Mouse (Mus musculus) heart, embryonic 15.5 days (tissue): ENCODE data around the gene Per1. TPM values are rescaled to one million over a fixed set of nuclear protein-coding genes. Genes with fewer than 3 reads are reported as not detected.
A peak's percentile ranks its signal among the peaks of the same experiment; 100 is the strongest.

Experiments
- ATAC-seq: fragments of 200-750 bp; cut with Nextera tagmentation; replicated peaks from 2 replicates; pipeline ENCODE4 v1.8.0; 2017; ENCODE audit warnings: low read depth, moderate TSS enrichment; ENCODE audit not compliant: insufficient number of reproducible peaks, insufficient read depth, low FRiP score
- H3K27ac ChIP-seq: fragments of 300-500 bp; sonication (generic); 2 replicates; pipeline ENCODE4 v1.5.1; 2015; ENCODE audit warnings: mild to moderate bottlenecking, inconsistent platforms
- H3K27me3 ChIP-seq: fragments of 300-500 bp; sonication (generic); 2 replicates; pipeline ENCODE4 v1.6.1; 2015; ENCODE audit warnings: inconsistent platforms
- H3K36me3 ChIP-seq: fragments of 300-500 bp; sonication (generic); 2 replicates; pipeline ENCODE4 v1.6.1; 2015; ENCODE audit warnings: mild to moderate bottlenecking, inconsistent platforms
- H3K4me1 ChIP-seq: fragments of 300-500 bp; sonication (generic); replicated peaks from 2 replicates; pipeline ENCODE4 v1.6.1; 2015; ENCODE audit warnings: inconsistent platforms
- H3K4me2 ChIP-seq: fragments of 300-500 bp; sonication (generic); 2 replicates; pipeline ENCODE4 v1.6.1; 2015; ENCODE audit warnings: inconsistent platforms, mild to moderate bottlenecking, moderate library complexity
- H3K4me3 ChIP-seq: fragments of 300-500 bp; sonication (generic); 2 replicates; pipeline ENCODE4 v1.5.1; 2015; ENCODE audit warnings: mild to moderate bottlenecking, inconsistent platforms
- H3K9ac ChIP-seq: fragments of 300-500 bp; sonication (generic); 2 replicates; pipeline ENCODE4 v1.6.1; 2015; ENCODE audit warnings: mild to moderate bottlenecking, inconsistent platforms
- H3K9me3 ChIP-seq: fragments of 300-500 bp; sonication (generic); replicated peaks from 2 replicates; pipeline ENCODE4 v1.6.1; 2016; ENCODE audit warnings: inconsistent platforms
- WGBS: fragments of 180-500 bp; shearing (Covaris S2); methylation state at CpG from one replicate; pipeline ENCODE4 v1.1.7; 2015; ENCODE audit warnings: mixed read lengths; 5-methylcytosine and 5-hydroxymethylcytosine counted together
- polyA plus RNA-seq: library from polyadenylated mRNA; unstranded; fragments of >200 nt; fragmentation: Nextera tagmentation; extraction: Ambion mirVana; gene quantifications from 2 replicates; pipeline ENCODE4 v1.2.1, GENCODE M21; 2015

Per1 gene
- polyA plus RNA-seq, 1 experiment from 2014 or later = 16.1 TPM

DNA sequence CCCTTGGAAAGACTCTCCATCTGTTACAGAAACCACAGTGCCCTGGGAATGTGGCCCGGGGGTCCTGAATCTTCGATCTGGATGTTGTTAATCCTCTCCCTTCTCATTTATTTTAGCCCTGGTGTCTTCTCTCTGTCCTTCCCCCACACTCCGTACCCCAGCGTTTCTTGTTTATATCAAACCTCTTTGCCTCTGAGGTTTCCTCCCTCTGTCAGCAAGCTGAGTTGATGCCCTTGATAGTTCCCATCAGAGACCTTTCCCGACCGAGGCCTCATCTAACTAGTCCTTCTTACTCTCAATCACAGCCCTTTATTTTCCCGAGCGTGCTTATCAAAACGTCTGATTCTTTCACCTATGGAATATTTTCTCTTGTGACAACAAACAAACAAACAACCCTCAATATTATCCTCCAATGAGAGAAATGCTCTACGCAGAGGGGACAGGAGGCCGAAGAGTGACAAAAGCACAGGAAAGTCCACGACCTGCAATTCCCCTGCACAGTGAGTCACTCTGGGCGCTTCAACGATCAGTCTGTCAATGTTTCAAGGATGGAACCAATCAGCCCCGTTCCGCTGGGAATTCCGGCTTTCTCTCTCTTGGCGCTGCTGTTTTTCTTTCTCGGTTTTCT is 36.2 kb upstream of the Per1 start:
- Histone ChIP-seq H3K4me1 (peaks cover 27% of the 10 kb centered on the region), H3K27ac (peak overlapping the region; percentile 91), H3K4me3 (peak overlapping the region; percentile 69), H3K36me3 (peaks cover 7% of the 10 kb centered on the region; the same call in 1 of the 2 replicates), H3K27me3 (no peaks in the 10 kb centered on the region), H3K4me2 (peak overlapping the region; percentile 84), H3K9me3 (no peaks in the 10 kb centered on the region), H3K9ac (peak overlapping the region; percentile 73)
- no peak for ATAC-seq
- 1% methylated on average over 19 of the region's 19 CpGs for WGBS

DNA sequence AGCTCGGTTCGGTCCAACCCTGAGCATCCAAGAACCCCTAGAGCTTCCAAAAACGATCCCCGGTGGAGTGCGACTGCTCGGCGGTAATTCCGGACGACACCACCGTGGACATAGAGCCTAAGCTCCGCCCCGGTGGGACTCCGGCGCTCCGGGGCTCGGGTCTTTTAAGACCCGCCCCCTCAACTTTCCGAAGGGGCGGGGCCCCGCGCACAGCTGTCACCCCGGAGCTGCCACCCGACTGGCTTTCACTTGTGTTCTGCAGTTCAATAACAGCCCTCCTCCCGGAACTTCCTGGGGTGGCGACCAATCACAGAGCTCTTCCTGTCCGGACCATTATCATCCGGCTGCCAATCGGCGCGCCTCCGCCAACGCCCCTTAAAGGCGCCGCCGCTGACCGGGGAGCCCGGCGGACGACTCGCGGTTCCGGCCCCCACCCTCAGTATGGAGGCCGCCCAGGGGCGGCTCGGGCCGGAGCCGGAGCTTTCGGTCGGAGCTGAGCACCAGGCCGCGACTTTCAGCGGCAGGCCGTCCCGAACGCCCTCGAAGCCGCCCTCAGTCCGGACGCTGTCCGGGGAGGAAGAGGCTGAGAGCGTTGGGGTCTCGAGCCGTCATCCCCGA is 35.6 kb upstream of the Per1 start, which contains the start of gene Borcs6:
Borcs6 (plus strand) TSS at position 361 of the 618 bp plus-strand sequence.
- no peaks in the 10 kb centered on the region for H3K27me3 ChIP-seq
- under 1% methylated on average over 64 of the region's 64 CpGs for WGBS
- peaks cover 32% of the 10 kb centered on the region for H3K4me1 ChIP-seq
- ATAC-seq = peak; percentile 92
- 0 out of 2 replicates have a peak, but pooled peaks cover under 1% of the 10 kb centered on the region for H3K36me3 ChIP-seq
- no peaks in the 10 kb centered on the region for H3K9me3 ChIP-seq
- peak within 1 kb of the TSS; percentile 94 for H3K27ac ChIP-seq
- H3K4me2 ChIP-seq = peak within 1 kb of the TSS; percentile 90
- peak within 1 kb of the TSS; percentile 84 for H3K9ac ChIP-seq
- peak within 1 kb of the TSS; percentile 69 for H3K4me3 ChIP-seq

DNA sequence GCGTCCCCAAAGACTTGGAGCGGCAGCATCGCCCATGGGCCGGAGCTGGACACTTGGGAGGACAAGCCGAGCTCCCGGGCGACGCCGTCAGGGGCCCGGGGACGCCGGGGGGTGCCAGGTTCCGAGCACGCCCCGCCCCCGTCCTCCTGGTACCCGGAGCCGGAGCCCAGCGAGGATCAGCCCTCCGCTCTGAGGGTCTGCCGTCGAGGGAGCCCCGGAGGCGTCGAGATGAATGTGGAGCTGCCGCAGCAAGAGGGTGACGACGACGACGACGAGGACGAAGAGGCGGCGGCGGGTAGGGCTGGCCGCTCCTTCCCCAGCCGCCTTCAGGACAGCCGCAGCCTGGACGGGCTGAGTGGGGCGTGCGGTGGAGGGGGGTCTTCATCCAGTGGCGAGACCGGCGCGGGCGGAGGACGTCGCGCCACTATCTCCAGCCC is 35.0 kb upstream of the Per1 start:
- peak; percentile 7 for ATAC-seq
- Histone ChIP-seq H3K4me2 (peak overlapping the region; percentile 90), H3K4me1 (peaks cover 35% of the 10 kb centered on the region), H3K27ac (peak overlapping the region; percentile 94), H3K36me3 (no peaks in the 10 kb centered on the region), H3K4me3 (peak overlapping the region; percentile 69), H3K9me3 (no peaks in the 10 kb centered on the region), H3K9ac (peak overlapping the region; percentile 84), H3K27me3 (no peaks in the 10 kb centered on the region)
- under 1% methylated on average over 49 of the region's 49 CpGs for WGBS

DNA sequence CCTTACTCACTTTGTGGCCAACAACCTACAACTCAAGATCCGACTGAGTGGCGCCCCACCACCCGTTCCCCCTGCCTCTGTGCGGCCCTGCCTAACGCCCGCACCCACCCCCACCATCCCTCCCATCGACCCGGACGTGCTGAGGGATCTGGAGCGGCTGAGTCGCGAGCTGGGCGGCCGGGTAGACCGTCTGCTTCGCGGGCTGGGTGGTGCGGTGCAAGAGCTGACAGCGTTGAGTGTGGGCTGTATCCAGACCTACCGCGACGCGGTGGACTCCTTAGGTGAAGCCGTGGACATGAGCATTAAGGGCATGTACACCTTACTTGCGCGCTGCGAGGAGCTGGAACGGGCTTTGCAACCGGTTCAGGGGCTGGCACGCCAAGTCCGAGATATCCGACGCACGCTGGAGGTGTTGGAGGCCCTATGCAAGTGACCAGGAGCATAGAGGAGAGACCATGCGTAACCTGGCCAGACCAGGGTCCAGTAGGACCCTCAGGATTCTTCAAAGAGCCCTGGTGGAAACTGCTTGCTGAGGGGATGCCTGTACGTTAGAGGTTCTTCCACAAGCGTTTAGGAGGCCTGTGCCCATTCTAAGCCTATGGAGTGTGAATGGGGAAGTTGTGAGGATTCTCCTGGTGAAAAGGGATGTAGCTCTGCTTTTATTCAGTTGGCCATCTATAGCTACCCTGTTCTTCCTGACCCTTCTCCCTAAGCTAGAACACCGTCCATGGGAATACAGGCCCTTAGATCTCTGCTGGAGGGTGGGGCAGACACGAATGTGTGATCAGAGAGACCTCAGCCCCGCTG is 34.4 kb upstream of the Per1 start:
- no peak for ATAC-seq
- H3K27me3 ChIP-seq = no peaks in the 10 kb centered on the region
- no peaks in the 10 kb centered on the region for H3K36me3 ChIP-seq
- H3K27ac ChIP-seq = peak overlapping the region; percentile 94
- no peaks in the 10 kb centered on the region for H3K9me3 ChIP-seq
- 1% methylated on average over 40 of the region's 40 CpGs for WGBS
- H3K4me3 ChIP-seq = peak overlapping the region; percentile 69
- H3K4me1 ChIP-seq = peaks cover 35% of the 10 kb centered on the region
- peak overlapping the region; percentile 90 for H3K4me2 ChIP-seq
- peak overlapping the region; percentile 84 for H3K9ac ChIP-seq

DNA sequence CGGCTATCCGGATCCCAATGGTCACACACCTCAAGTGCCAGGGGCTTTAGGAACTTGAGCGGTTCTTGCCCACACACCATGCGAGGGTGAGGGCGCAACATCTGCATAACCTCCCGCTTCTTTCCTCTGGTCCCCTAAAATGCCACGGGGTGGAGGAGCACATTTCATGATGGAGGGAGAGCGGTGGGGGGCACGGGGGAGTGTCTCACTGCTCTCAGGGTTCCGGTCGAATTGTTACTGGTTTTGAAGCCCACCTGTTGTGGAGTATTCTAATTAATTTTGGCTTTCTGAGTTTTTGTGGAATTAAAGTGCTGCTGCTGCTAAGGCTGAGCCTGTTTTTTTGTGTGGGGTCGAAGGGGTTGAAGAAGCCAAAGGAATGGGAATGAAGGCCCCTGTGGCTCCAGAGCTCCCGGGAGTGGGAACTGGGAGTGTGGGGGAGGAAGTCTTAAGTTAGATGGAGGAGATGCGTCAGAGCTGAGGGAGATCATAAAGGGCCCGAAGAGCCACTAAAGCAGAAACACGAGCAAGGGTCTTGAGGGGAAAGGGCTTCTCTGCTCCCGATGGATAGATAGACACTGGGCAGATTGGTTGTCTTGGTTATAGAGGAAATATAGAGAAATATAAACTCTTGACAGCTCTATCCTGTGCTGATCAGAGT is 33.6 kb upstream of the Per1 start:
- Histone ChIP-seq H3K4me2 (peak overlapping the region; percentile 90), H3K9ac (peak overlapping the region; percentile 84), H3K4me1 (peaks cover 41% of the 10 kb centered on the region), H3K27me3 (no peaks in the 10 kb centered on the region), H3K36me3 (no peaks in the 10 kb centered on the region), H3K9me3 (no peaks in the 10 kb centered on the region), H3K27ac (peak overlapping the region; percentile 94), H3K4me3 (peak overlapping the region; percentile 69)
- 16% methylated on average over 17 of the region's 17 CpGs for WGBS
- ATAC-seq = no peak

DNA sequence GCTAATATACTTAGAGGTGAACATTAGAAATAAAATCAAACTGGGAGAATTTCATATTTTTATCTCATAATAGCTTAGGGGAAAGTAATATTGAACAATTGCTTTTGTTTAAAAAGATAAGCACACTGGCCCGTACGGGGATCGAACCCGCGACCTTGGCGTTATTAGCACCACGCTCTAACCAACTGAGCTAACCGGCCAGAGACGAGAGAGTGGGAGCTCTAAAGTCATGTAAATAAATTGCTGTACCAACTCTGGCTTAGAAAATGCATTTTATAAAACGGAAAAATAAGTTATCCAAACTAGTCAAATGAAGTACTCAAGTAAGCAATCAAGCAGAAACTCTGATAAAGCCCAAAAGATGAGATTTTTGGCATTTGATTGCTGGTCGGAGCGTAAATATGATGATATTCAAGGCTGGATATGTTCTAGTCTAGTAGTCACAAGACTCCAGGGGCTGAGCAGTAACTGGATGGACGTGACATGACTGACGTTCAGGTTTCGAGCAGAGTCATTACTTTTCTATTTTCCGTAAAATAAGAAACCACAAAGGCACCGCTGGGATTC is 32.7 kb upstream of the Per1 start:
- peak overlapping the region; percentile 61 for H3K4me3 ChIP-seq
- peaks cover 48% of the 10 kb centered on the region for H3K4me1 ChIP-seq
- H3K27me3 ChIP-seq = no peaks in the 10 kb centered on the region
- H3K9me3 ChIP-seq = no peaks in the 10 kb centered on the region
- H3K36me3 ChIP-seq = no peaks in the 10 kb centered on the region
- H3K9ac ChIP-seq = peak overlapping the region; percentile 46; the same call in 1 of the 2 replicates
- peak overlapping the region; percentile 90 for H3K4me2 ChIP-seq
- no peak for ATAC-seq
- peak overlapping the region; percentile 82 for H3K27ac ChIP-seq
- under 1% methylated on average over 17 of the region's 17 CpGs for WGBS

DNA sequence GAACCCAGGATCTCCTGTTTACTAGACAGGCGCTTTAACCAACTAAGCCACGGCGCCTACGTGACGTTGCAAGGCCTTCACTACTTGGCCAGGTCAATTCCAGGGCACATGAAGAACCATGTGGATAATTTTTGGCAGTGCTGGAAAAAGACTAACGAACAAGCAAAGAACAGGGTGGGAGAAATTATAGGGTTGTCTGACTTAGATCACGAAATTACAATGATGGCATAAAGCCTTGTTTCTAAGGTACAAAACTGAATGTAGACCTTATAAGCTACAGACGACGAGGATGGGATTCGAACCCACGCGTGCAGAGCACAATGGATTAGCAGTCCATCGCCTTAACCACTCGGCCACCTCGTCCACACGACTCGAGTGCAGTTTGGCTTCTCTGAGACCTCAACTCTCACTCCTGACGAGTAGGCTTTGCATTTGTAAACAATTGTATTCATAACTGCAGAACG is 32.2 kb upstream of the Per1 start:
- Histone ChIP-seq H3K36me3 (no peaks in the 10 kb centered on the region), H3K27me3 (no peaks in the 10 kb centered on the region), H3K27ac (peak overlapping the region; percentile 82), H3K9ac (peak overlapping the region; percentile 60), H3K4me3 (peak overlapping the region; percentile 61), H3K4me2 (peak overlapping the region; percentile 90), H3K4me1 (peaks cover 53% of the 10 kb centered on the region), H3K9me3 (no peaks in the 10 kb centered on the region)
- WGBS = under 1% methylated on average over 19 of the region's 19 CpGs
- peak; percentile 47 for ATAC-seq

DNA sequence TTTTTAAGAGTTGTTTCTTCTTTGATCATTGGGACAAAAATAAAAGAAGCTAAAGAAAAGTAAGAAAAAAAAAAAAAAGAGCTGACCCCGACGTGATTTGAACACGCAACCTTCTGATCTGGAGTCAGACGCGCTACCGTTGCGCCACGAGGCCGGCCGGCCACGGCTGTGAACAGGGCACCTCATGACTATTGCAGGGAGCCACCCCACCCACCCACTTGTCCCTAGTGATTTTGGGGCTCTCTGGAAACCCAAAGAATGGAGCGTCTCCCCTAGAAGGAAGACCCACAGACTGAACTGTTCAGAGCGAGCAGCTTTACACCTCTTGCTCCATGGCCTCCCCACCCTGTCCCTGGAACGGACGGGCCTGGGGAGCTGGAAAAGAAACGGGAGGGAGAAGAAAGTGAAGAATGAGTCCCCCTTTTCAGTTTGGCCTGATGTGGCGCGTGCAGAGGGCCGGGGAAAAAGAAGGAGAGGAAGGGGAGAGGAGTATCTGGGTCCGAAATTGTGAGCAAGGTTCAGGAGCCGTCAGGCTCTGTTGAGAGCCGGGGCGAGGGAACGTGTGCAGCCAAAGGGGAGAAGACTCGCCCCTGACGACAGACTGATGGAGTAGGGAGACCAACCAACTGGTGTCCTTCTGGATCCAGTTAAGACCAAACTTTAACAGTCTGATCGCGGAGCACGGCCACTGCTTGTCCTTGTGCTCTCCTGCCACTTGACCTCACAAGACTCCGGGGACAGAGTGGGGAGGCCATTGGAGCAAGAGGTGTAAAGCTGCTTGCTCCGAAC is 31.4 kb upstream of the Per1 start:
- Histone ChIP-seq H3K4me1 (peaks cover 50% of the 10 kb centered on the region), H3K4me2 (peak overlapping the region; percentile 90), H3K36me3 (no peaks in the 10 kb centered on the region), H3K27me3 (no peaks in the 10 kb centered on the region), H3K9ac (peak overlapping the region; percentile 65), H3K9me3 (no peaks in the 10 kb centered on the region), H3K4me3 (peak overlapping the region; percentile 61), H3K27ac (peak overlapping the region; percentile 82)
- under 1% methylated on average over 31 of the region's 31 CpGs for WGBS
- ATAC-seq = no peak

DNA sequence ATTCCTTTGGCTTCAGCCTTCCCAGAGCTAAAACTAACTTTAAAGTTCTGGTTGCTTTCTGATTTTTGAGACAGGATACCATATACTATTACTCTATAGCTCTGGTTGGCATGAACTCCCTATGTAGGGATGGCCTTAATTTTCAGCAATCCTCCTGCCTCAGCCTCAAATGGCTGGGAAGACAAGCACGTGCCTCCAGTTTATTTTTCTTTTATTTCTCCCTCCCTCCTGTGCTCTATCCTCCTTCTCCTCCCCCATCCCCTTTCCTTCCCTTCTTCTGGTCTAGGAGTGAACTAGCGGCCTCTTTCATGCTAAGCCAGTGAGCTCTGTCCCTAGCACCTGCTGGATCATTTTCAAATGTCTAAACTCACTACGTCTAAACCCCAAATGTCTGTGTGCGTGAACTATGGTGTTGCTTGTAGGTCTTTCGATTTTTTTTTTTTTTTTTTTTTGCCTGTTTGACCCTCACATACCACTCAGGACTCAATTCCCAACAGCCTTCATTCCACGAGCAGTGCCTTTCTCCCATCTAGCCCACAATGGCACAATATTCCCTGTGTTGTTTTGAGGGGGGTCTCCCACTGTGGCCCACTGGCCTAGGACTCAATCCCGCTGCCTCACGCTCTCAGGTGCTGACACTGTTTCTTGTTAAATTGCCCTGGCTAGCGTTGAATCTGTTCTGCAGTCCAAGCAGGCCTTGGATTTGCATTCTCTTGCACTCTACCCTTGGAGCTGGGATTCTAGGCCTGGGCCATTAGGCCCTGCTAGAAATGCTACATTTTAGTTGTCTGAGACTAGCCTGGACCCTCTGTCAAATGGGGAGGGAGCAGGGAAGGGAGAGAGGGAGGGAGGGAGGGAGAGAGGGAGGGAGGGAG is 30.5 kb upstream of the Per1 start:
- no peaks in the 10 kb centered on the region for H3K36me3 ChIP-seq
- peak overlapping the region; percentile 65 for H3K9ac ChIP-seq
- 64% methylated on average over 9 of the region's 9 CpGs for WGBS
- no peaks in the 10 kb centered on the region for H3K27me3 ChIP-seq
- H3K9me3 ChIP-seq = no peaks in the 10 kb centered on the region
- no peak for ATAC-seq
- H3K4me1 ChIP-seq = peaks cover 49% of the 10 kb centered on the region
- peak overlapping the region; percentile 90 for H3K4me2 ChIP-seq
- peak overlapping the region; percentile 82 for H3K27ac ChIP-seq
- H3K4me3 ChIP-seq = peak overlapping the region; percentile 61
